Mouse (Mus musculus) lung, adult 2 months (tissue): ENCODE data around the gene Pex3. TPM values are rescaled to one million over a fixed set of nuclear protein-coding genes. Genes with fewer than 3 reads are reported as not detected.

Experiments
- DNase-seq: peaks from one replicate; pipeline ENCODE4 v3.0.0; 2022
- H3K4me1 ChIP-seq: fragments of 200-500 bp; 2 replicates; pipeline ENCODE4 v1.6.1; 2011; ENCODE audit warnings: low read length; ENCODE audit not compliant: control insufficient read depth, insufficient read depth
- H3K4me3 ChIP-seq: fragments of 200-500 bp; replicated peaks from 2 replicates; pipeline ENCODE3; 2011; ENCODE audit warnings: low read depth, mild to moderate bottlenecking, control low read depth, low read length; ENCODE audit errors: extremely low read depth
- CTCF ChIP-seq: fragments of 200-500 bp; IDR thresholded peaks from 2 replicates; pipeline ENCODE4 v1.5.1; 2011; ENCODE audit warnings: mild to moderate bottlenecking, low read length, control low read depth; ENCODE audit not compliant: insufficient read depth
- POLR2A ChIP-seq: fragments of 200-500 bp; IDR thresholded peaks from 2 replicates; pipeline ENCODE4 v1.6.1; 2011; ENCODE audit warnings: low read depth, mild to moderate bottlenecking, control low read depth, low read length, borderline replicate concordance; ENCODE audit errors: extremely low read depth
- WGBS: fragments of 180-500 bp; shearing (Covaris S2); methylation state at CpG from one replicate; pipeline ENCODE4 v1.1.7; 2018; 5-methylcytosine and 5-hydroxymethylcytosine counted together
- polyA plus RNA-seq: library from polyadenylated mRNA; depleted of rRNA; stranded (reverse); fragments of >200 nt; gene quantifications from 2 replicates; pipeline ENCODE4 v1.2.3, GENCODE M21; 2012; rRNA removed

The Pex3 gene
- polyA plus RNA-seq, 1 experiment, result 12.0 TPM

DNA sequence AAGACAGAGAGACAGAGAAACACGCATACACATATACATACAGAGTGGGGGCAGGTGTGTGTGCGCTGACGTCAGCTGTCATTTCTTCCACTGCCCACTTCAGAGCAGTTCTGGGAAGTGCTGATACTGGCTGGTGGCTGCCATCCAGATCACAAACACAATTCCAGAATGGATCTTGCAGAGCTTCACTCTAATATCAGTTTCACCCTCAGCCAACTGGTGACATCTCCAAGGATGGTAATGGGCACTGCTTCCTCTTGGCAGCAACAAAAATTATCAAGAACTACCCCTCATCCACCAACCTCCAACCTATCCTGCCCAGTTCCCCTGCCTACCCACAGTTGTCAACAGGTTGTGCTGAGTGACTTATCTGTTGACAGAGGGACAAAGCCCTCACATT is 56.6 kb downstream of the Pex3 start:
- TF ChIP-seq POLR2A, result no peak
- TF ChIP-seq CTCF, result no peak
- WGBS, result 69% methylated on average over 3 of the region's 3 CpGs
- DNase-seq, result no peak
- no peak overlapping the region for H3K4me3 ChIP-seq
- no peaks in the 10 kb centered on the region for H3K4me1 ChIP-seq

DNA sequence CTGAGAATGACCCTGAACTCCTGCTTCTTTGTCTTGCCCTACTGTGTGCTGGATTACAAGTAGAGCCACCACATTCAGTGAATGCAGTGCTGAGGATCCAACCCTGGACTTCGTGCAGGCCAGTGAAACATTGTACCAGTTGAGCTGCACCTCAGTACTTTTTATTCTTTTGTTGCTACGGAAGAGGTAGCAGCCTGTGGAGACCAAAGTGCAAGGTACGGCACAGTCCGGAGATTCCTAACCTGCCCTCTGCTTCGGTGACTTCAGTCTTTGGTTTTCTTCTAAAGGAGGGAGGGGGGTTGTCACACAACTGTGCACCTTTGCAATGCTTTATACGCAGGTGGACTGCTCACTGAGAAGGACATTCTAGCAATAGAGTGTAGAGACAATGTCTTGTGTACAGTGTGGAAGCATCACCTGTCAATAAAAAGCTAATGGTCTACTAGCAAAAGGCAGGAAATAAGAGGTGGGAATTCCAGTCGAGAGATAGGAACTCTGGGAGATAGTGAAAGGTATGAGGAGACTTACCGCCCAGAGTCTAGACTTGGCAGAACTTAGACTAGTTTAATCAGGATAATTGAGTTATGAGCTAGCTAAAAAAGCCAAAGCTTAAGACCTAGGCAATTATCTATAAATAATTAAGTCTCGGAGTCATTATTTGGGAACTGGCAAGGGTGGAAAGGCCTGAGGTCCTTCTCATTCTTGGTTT is 58.8 kb downstream of the Pex3 start:
- no peak for TF ChIP-seq POLR2A
- DNase-seq, result no peak
- WGBS, result 88% methylated on average over 9 of the region's 9 CpGs
- Histone ChIP-seq H3K4me3 (no peak overlapping the region), H3K4me1 (no peaks in the 10 kb centered on the region)

DNA sequence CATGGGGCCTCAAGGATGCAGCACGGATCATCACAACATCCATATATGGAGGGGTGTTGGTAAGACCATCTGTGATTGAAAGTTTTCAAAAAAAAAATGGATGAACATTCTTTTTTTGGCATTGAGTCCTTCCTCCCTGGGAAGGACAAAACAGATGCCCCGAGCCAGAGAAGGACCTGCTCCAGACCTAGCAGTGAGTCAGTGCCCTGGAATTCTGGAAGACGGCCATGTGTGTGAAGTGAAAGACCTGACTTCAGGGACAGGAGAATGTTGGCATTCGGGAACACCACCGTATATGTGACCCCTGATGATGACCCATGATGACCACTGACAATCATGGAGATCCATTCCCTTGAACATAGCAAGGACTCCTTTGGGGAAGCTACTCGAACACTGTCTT is 63.3 kb downstream of the Pex3 start:
- DNase-seq, result no peak
- TF ChIP-seq CTCF, result no peak
- TF ChIP-seq POLR2A, result no peak
- WGBS, result 60% methylated on average over 6 of the region's 6 CpGs
- Histone ChIP-seq H3K4me3 (no peak overlapping the region), H3K4me1 (no peaks in the 10 kb centered on the region)

DNA sequence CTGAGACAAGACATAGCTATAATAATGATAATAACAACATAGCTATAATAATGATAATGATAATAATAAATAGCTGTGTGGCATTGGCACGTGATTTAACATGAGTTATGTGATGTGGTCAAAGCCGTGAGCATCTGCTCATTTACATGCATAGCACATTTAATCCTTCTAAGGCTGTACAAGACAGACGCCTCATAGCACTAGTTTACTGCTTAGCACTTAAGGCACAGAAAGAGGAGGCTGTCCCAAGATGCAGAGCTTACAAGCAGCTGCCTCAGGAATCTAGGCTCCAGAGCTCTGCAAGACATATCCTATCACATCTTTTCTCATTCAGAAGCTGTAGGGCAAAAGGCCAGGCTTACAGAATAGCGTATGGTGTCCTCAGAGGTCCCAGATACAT is 67.0 kb downstream of the Pex3 start:
- TF ChIP-seq CTCF, result no peak
- no peak for TF ChIP-seq POLR2A
- WGBS, result 79% methylated on average over 4 of the region's 4 CpGs
- Histone ChIP-seq H3K4me3 (no peak overlapping the region), H3K4me1 (no peaks in the 10 kb centered on the region)
- DNase-seq, result no peak

DNA sequence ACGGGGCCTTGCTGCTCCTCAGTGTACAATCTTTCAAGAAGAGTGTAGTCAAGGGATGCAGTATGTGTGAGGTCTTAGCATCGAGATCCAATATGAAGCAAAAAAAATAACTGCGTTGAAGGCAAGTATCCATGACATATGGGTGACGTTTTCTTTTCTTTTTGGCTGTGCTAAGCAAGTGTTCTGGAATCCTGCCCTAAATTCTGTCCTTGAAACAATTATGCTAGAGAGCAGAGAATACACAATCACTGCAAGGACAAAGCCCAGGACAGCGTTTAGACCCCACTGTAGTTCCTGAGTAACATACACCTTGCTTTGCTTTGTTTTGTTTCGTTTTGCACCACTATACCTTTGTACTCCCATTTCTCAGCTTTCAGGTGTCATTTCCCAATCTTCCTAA is 73.6 kb downstream of the Pex3 start:
- TF ChIP-seq POLR2A (no peak), CTCF (no peak)
- DNase-seq, result no peak
- WGBS, result 74% methylated on average over 6 of the region's 6 CpGs
- H3K4me3 ChIP-seq, result no peak overlapping the region
- no peaks in the 10 kb centered on the region for H3K4me1 ChIP-seq

DNA sequence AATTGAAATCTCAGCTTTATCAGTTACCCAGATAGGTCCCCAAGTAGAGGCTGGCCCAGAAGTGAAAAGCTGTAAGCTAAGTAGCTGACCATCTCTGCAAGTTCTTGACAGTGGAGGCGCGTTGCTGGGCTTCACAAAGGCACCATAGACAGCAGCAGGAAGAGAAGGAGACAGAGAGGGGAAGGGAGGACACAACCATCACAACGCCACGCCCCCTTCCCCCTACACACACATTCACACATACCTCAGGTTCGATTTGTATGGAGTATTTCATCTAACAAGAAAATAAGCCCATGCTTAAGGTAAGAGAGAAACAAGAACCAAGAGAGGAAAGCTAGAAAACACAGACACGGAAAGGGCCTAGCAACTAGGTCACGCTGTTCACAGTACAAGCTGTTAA is 77.8 kb downstream of the Pex3 start:
- DNase-seq, result no peak
- 44% methylated on average over 7 of the region's 7 CpGs for WGBS
- H3K4me1 ChIP-seq, result no peaks in the 10 kb centered on the region
- no peak overlapping the region for H3K4me3 ChIP-seq
- TF ChIP-seq POLR2A (no peak), CTCF (no peak)

DNA sequence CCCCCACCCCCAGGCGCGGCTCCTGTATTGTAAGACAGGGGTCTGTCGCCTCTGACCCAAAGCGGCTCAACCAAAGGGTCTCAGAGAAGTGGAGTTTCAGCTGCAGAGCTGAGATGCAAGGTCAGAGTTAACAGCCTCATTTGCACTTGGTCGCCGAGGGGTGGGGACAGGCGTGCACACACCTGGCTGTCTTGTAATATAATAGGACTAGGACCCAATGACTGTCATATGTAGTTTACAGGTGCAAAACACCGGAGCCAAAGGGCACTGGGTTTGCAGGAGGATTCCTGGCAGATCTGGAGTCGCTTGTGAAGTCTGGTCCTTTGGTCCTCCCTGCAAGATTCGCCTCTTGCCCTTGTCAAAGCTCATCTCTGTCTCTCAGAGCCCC is 78.4 kb downstream of the Pex3 start:
- Histone ChIP-seq H3K4me3 (peak overlapping the region; percentile 19), H3K4me1 (no peaks in the 10 kb centered on the region)
- TF ChIP-seq POLR2A (no peak), CTCF (no peak)
- no peak for DNase-seq
- WGBS, result 7% methylated on average over 10 of the region's 10 CpGs

Other genes with a start within 250 kb of the Pex3 start
- 21.2 and 33.5 TPM in 2 replicates for gene Phactr2, start 78.7 kb downstream of the Pex3 start, polyA plus RNA-seq
- gene Fuca2, start 53.6 kb downstream of the Pex3 start, polyA plus RNA-seq, result 21.4 and 22.7 TPM in 2 replicates
- 3.0 and 3.8 TPM in 2 replicates for gene Adat2, start 248 bp downstream of the Pex3 start, polyA plus RNA-seq